Mouse (Mus musculus) kidney, adult 2 months (tissue): ENCODE measurements around the gene Exo5.

ENCODE experiments used
- CTCF ChIP-seq: fragments of 200-500 bp; conservative IDR thresholded peaks from 2 replicates; pipeline ENCODE4 v1.5.1; 2011; ENCODE audit warnings: low read depth, mild to moderate bottlenecking, control low read depth, low read length, moderate library complexity, mixed read lengths; ENCODE audit not compliant: insufficient read depth, insufficient read length
- POLR2A ChIP-seq: fragments of 200-500 bp; IDR thresholded peaks from one replicate; pipeline ENCODE4 v1.6.1; 2011; ENCODE audit warnings: low read depth, low read length, control low read depth

DNA sequence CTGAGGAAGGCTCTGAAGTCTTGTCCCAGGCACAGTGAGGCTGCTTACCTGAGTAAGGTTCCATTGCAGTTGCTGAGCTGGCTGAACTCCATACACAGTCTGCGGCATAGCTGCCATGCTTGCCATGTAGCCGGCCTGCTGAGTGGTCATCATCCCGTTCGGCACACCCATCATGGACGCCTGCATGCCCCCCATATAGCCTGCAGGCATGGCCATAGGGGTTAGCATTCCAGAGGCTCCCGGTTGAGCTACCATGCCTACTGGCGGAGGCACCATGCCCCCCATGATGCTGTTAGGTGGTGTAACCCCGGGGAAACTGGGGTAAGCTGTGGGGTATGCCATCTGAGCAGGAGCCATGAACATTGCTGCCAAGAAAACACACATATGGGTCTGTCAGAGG lies 47.0 kb upstream of the Exo5 start:
- no peak for TF ChIP-seq CTCF
- TF ChIP-seq POLR2A = no peak
